Mouse (Mus musculus) E14TG2a.4 (cell line): ENCODE results near the gene Prkca.

Experiments used
- CTCF ChIP-seq: conservative IDR thresholded peaks from 2 replicates; pipeline ENCODE4 v1.5.1; 2014; ENCODE audit warnings: low read length
- POU5F1 ChIP-seq: IDR thresholded peaks from 2 replicates; pipeline ENCODE4 v1.6.1; 2014; ENCODE audit warnings: low read length, borderline replicate concordance

DNA sequence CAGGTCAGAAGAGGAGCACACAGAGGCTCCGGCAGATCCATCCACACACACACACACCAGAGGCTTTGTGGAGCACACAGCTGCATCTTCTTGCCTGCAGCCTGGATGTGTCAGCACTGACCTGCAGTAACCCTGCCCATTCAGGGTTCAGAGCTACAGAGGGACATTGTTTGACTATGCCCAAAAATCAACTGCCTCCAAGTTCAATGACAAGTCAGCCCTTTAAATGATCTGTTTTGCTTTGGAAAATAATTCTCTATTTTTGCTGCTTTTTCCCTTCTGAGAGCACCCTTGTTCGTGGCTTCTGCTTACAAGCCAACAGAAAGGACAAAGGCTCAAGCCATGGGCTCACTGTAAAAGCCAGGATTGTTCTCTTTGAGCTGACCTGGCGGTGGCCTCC lies 322.8 kb downstream of the Prkca start:
- TF ChIP-seq POU5F1 (no peak), CTCF (no peak)
